Mouse (Mus musculus) liver, postnatal 0 days (tissue): Measurements from ENCODE around the gene Fzr1.

Experiments used
- CTCF ChIP-seq: sonication (generic); IDR thresholded peaks from 2 replicates; pipeline ENCODE4 v1.5.1; 2016; ENCODE audit warnings: antibody characterized with exemption, low read depth
- EP300 ChIP-seq: IDR thresholded peaks from 2 replicates; pipeline ENCODE4 v1.6.1; 2016; ENCODE audit warnings: antibody characterized with exemption, low read depth, mild to moderate bottlenecking

- no peak for TF ChIP-seq CTCF
- no peak for TF ChIP-seq EP300
Measured at GRCm38 (mm10) chr10:81409330-81409729, 31.0 kb upstream of the Fzr1 start.
